Mouse (Mus musculus): Measurements from ENCODE around the gene Uqcrc1. TPM values are rescaled to one million over a fixed set of nuclear protein-coding genes. Genes with fewer than 3 reads are reported as not detected.
A peak's percentile ranks its signal among the peaks of the same experiment; 100 is the strongest.

Gene Uqcrc1
- total RNA-seq, 1 experiment from 2014 or later, result 1,224 TPM

DNA sequence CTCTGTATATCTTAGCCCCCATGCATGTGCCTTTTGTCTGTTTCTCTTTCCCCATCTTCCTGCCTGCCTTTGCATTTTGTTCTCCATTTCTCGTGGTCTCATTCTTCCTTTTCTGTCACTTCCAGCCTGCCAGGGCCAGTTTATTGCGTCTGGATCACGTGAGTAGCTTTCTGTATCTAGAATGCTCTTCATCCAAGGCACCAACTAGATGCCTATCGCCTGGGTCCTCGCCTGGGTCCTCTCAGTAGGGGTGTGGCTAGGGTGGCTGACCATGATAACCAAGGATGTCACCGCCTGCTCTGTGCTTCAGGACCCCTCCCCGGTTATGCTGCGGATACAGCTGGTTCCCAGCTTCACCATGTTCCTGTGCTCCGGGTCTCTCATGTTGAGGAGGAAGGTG, 46.8 kb downstream of the Uqcrc1 start:
- no peak for DNase-seq

DNA sequence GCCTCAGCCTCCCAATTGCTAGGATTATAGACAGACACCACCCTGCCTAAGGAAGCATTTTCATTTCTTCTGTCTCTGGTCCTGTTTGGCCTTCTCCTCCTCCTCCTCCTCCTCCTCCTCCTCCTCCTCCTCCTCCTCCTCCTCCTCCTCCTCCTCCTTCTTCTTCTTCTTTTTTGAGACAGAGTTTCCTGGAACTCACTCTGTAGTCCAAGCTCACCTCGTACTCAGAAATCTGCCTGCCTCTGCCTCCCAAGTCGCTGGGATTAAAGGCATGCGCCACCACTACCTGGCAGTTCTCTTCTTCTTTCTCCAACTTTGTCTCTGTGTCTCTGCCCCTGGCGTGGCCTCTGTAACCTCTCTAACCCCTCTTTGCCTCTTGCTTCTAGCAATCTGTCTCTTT, 49.3 kb downstream of the Uqcrc1 start, which contains the start of gene Ucn2:
Ucn2 (plus strand) TSS at position 301 of the 400 bp plus-strand sequence.
- DNase-seq, result no peak

DNA sequence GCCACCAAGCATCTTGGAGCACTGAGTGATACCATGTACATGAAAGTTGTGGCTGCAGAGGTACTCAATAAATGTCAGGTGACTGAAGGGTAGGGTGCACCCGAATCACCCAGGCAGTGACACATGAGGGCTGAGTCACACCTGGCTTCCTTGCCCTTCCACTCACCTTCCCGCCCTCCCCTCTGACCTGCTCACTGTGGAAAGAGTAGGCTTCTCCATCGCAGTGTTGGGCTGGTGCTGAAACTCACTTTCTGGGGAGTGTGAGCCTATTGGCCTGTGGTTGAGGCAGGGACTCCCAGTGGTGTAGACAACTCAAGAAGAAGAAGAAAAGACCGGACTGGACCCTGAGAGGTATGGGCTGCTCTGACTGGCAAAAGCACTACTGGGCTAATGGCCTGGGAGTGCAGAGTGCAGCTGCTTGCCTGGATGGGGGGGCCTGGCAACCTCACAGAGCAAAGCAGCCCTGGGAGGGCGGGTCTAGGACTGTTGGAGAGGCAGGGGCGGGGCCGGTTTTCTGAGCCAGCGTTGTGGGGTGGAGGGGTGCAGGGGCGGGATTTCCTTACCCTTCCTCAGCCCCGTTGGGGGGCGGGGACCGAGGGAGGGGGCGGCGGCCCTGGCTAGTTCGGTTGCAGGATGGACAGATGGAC, 51.4 kb downstream of the Uqcrc1 start:
- DNase-seq, result peak; percentile 55

DNA sequence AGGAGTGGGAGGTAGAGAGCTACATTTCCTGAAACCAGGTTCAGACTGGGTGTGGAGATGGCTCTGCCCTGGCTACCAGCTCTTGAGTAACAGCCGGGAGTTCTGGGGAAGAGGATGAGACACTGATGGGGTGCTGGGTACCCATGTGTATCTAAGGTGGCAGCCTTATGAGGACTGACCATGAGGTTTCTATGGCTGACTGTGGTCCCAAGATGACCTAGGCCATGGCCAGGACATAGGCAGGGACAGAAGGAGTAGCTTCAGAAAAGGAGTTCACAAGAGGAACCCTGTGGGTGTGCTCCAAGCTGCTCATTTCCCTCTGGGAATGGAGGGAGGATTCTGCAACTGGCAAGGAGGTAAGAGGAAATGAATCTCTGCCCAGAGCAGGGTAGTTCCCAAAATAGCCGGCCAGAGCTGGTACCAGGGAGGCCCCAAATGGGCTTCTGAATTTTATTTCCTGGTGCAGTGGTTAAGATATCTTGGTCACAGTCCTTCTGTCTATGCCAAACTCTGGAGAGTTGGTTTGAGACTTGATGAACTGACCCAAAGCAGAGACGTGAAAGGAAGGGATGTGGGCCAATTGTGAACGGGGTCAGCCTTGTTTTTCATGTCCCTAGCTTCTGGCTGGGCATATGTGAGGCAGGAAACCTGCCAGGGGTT, 53.5 kb downstream of the Uqcrc1 start:
- DNase-seq, result no peak

DNA sequence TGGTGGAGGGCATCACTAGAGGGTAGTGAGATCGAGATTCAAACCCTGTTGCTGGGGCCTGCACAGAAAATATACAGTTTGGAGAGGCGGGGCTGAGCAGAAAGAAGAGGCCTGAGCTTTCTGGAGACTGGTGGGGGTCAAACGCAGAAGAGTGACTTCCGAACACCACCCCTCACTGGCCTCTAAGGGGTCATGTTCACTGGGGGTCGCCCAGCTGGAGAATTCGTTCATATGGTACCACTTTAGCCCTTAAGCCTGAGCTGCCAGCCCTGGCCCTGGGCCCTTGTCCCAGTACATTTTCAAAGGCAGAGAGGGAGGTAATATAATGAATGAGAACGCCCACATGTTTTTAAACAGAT, 54.0 kb downstream of the Uqcrc1 start:
- no peak for DNase-seq

DNA sequence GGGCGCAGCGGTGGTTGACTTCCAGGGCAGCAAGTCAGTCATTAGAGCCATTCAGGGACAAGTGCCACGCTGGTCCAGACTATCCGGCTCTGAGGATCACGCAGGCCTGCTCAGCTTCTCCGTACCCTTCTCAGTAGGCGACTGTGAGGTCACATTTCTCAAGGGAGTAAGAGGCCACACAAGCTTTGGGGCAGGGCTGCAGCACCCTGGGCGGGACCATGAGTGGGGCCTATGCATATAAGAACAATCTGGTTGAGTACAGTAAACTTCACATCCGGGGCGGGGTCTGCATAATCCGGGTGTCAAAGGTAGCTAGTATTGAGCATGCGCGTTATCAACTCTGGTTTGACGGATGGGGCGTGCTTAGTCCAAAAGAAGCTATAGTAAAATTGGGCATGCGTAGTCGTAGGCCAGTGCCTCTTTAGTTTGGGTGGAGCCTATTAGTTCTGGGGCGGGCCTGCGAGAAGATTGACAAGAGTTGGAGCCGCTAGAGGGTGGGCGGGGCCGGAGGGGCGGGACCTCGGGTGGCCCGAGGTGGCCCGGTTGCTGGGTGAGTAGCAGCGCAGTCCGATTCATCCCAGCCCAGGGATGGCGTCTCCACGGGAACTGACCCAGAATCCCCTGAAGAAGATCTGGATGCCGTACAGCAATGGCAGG, 55.1 kb downstream of the Uqcrc1 start, which contains the start of gene Pfkfb4:
Pfkfb4 (plus strand) TSS at position 351 of the 657 bp plus-strand sequence.
- DNase-seq, result peak; percentile 97

DNA sequence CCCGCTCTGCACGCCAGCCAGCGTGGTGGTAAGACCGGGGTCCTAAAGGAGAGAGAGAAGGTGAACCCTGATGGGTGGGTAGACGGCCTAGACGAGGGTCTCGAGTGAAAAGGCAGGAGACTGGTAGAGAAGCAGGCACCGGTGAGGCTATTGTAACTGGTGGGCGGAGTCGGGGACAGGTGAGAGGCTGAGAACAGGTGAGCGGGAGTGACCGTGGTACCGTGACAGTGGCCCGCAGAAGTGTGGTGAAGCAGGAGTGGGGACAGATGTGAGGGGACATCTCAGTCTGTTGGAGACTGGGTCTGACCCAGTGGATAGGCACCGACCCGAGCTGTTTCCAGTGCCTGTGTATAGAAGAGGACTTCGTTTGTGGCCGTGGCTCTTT, 55.6 kb downstream of the Uqcrc1 start:
- DNase-seq, result no peak

DNA sequence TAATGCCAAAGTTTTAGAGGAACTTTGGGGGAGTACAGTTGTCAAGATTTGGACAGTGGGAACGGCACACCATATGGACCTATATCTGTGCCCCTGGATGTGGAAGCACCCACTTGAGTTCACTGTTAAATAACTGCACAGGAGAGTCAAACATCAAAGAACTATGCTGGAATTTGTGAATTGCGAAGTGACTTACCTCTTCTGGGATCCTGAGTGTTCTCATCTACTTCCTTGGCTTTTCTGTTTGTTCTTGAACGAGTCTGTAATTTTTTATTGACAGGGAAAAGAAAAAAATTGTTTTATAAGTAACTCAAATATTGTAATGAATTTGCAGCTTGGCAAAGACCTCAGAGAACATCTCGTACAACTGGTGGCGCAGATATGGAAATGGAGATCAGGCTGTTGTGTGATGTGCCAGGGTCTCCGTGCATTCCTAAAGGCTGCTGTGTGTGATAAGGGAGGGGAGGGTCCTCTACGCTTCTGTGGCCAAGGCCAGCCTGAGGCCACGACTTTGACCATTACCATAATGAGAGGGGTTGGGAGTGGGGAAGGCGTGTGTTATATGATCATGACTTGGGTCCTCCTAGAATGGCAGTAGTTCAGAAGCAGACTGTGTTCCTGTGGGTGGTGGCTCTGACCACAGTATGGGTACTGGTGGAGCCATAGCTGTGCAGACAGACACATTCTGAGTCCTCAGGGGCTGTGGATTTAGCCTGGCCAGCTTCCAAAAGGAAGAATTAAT, 56.4 kb downstream of the Uqcrc1 start:
- no peak for DNase-seq

DNA sequence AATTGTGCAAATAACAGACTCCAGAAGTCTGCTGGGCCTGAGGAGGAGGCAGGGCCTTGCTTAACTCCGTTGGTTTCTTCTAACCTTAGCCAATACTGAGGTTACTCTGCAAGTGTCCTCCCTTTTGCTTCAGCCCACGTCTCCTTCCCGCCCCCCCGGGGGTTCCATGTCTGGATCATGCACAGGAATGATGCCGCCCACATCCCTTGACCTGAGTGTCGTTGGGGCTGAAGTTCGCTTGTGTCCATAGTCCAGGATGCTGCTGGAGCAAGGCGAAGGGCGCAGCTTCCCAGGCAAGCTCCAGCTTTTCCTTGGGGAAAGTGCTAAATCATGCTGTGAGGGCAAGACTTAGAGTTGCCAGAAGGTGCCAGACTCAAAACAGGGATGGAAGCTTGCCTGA, 60.0 kb downstream of the Uqcrc1 start:
- no peak for DNase-seq

DNA sequence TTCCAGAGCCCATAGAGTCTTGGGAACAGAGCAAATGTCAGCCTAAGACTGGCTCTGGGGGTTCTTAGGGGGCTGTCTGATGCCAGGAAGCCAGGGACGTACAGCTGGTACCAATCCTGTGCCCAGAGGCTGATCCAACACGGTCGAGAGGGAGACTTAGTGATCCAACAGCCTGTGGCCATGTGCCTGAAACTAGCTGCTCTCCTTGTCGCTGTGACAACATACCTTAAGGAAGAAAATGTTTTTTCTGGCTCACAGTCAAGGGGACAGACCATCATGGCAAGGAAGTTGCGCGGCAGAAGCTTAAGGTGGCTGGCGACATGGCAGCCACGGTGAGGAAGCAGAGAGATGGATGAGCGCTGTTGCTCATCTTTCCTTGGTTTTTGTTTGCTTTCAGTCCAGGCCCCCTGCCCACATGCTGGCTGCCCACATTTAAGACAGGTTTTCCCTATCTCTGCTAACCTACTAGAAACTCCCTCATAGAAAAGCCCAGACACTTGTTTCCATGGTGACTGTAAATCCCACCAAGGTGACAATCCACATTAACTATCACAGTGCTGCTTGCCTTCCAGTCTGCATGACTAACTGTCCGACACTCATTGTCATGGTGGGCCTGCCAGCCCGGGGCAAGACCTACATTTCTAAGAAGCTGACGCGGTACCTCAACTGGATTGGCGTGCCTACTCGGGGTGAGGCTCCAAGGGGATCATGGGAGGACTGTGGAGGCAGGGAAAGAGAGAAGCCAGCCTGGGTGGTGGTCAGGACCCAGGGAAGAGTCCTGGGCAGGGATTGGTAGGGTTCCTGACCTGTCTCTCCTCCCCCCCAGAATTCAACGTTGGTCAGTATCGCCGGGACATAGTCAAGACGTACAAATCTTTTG, 62.1 kb downstream of the Uqcrc1 start:
- no peak for DNase-seq

DNA sequence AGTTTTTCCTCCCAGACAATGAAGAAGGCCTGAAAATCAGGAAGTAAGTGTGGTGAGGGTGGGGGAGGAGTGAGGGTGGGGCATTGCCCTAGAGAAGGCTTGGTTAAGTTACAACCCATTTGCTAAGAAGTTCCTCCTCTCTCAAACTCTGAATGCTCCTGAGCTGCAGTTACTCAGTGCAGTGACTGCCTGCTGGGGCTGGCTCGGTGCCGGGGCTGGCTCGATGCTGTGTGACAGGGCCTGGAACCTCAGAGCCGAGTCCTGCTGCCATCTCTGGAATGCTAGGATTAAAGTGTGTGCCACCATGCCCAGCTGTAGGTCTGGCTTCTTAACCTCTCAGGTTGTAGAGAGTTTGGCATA, 62.7 kb downstream of the Uqcrc1 start:
- no peak for DNase-seq

Small RNA genes lying within 50 kb of the gene (microRNA-seq; reads per million reads assigned to microRNA genes)
- 0 reads per million in 2 experiments for gene Mir711

Other genes with a start within 250 kb of the Uqcrc1 start
- gene Prkar2a, start 247.3 kb upstream of the Uqcrc1 start, total RNA-seq (2021), result 36.3 and 37.4 TPM in 2 replicates
- 71.0 and 78.2 TPM in 2 replicates for gene Ip6k2, start 152.8 kb upstream of the Uqcrc1 start, total RNA-seq (2021)
- gene Nckipsd, start 128.3 kb upstream of the Uqcrc1 start, total RNA-seq (2021), result 9.2 and 11.4 TPM in 2 replicates
- 3.9 and 4.9 TPM in 2 replicates for gene Celsr3, start 110.3 kb upstream of the Uqcrc1 start, total RNA-seq (2021)
- gene Slc26a6, start 83.3 kb upstream of the Uqcrc1 start, total RNA-seq (2021), result 8.4 and 13.3 TPM in 2 replicates
- not detected in 2 replicates for gene Tmem89, start 22.0 kb upstream of the Uqcrc1 start, total RNA-seq (2021)
- 6.0 and 8.5 TPM in 2 replicates for gene Col7a1, start 17.0 kb downstream of the Uqcrc1 start, total RNA-seq (2021)
- 0.53 and 0.89 TPM in 2 replicates for gene Ucn2, start 49.4 kb downstream of the Uqcrc1 start, total RNA-seq (2021)
- gene Pfkfb4, start 55.1 kb downstream of the Uqcrc1 start, total RNA-seq (2021), result 5.0 and 5.7 TPM in 2 replicates
- 95.6 and 167 TPM in 2 replicates for gene Shisa5, start 101.9 kb downstream of the Uqcrc1 start, total RNA-seq (2021)
- gene Trex1, start 123.1 kb downstream of the Uqcrc1 start, total RNA-seq (2021), result 13.7 and 13.8 TPM in 2 replicates
- gene Atrip, start 137.5 kb downstream of the Uqcrc1 start, total RNA-seq (2021), result 14.6 and 16.0 TPM in 2 replicates
- 15.7 and 17.2 TPM in 2 replicates for gene Ccdc51, start 145.9 kb downstream of the Uqcrc1 start, total RNA-seq (2021)
- 326 and 340 TPM in 2 replicates for gene Tma7, start 146.0 kb downstream of the Uqcrc1 start, total RNA-seq (2021)
- gene Plxnb1, start 158.8 kb downstream of the Uqcrc1 start, total RNA-seq (2021), result 63.8 and 67.0 TPM in 2 replicates
- gene Fbxw21, start 225.4 kb downstream of the Uqcrc1 start, total RNA-seq (2021), result not detected in 2 replicates